8 mouse cellular contexts compared by ENCODE assay signal in genomic region chr3:108855864-108856263, GRCm38 (mm10). TPM values are rescaled to one million over a fixed set of nuclear protein-coding genes. Genes with fewer than 3 reads are reported as not detected.
A peak's percentile ranks its signal among the peaks of the same experiment; 100 is the strongest.
DNase-seq lines count a peak whose midpoint lies in the region; ATAC-seq and TF ChIP-seq lines count a peak whose summit lies in the region.

No protein-coding gene starts in this region.

- no peak for DNase-seq in hindbrain, embryonic 11.5 days (ENCODE audit: low spot score)
- peak; percentile 37 for DNase-seq in right cerebral cortex, adult 18-20 months
- no peak for DNase-seq in right cerebral cortex, adult 2 months (ENCODE audit: low spot score in 2 of 2)
- peak; percentile 37 for DNase-seq in forebrain, postnatal 0 days
- DNase-seq in layer of hippocampus, postnatal 14 days (ENCODE audit: low spot score in 2 of 2) = peak; percentile 30 to 45
- DNase-seq in right cerebral cortex, postnatal 4 days = peak; percentile 24
- DNase-seq in frontal cortex, postnatal 14 days (ENCODE audit: low spot score in 2 of 2) = no peak

- ATAC-seq in hindbrain, embryonic 15.5 days (ENCODE audit: low FRiP score, low read depth) = no peak; the same call in 1 of the 2 replicates
- no peak for ATAC-seq in hindbrain, embryonic 11.5 days (ENCODE audit: low FRiP score)
- 0 out of 2 replicates have a peak, but pooled peaks have one; percentile 7 for ATAC-seq in forebrain, postnatal 0 days

- no peaks in the 10 kb centered on the region for H3K9me3 ChIP-seq in hindbrain, embryonic 15.5 days
- H3K9me3 ChIP-seq in hindbrain, embryonic 11.5 days (ENCODE audit: control insufficient read depth, low read length) = no peaks in the 10 kb centered on the region
- H3K9me3 ChIP-seq in forebrain, postnatal 0 days (ENCODE audit: low read length) = no peaks in the 10 kb centered on the region

- H3K36me3 ChIP-seq in hindbrain, embryonic 15.5 days = no peaks in the 10 kb centered on the region
- H3K36me3 ChIP-seq in hindbrain, embryonic 11.5 days (ENCODE audit: control insufficient read depth, insufficient read depth, low read length) = no peaks in the 10 kb centered on the region
- H3K36me3 ChIP-seq in forebrain, postnatal 0 days (ENCODE audit: insufficient read depth) = no peaks in the 10 kb centered on the region

- H3K27me3 ChIP-seq in hindbrain, embryonic 15.5 days = no peaks in the 10 kb centered on the region
- H3K27me3 ChIP-seq in hindbrain, embryonic 11.5 days (ENCODE audit: control insufficient read depth, insufficient read depth, low read length) = no peaks in the 10 kb centered on the region
- no peaks in the 10 kb centered on the region for H3K27me3 ChIP-seq in forebrain, postnatal 0 days (ENCODE audit: insufficient read depth, low read length)

- WGBS in hindbrain, embryonic 15.5 days = 67% methylated on average over 10 of the region's 10 CpGs
- whole genome bisulfite sequencing in hindbrain, embryonic 11.5 days = 81% methylated on average over 10 of the region's 10 CpGs
- WGBS in forebrain, postnatal 0 days = 52% methylated on average over 10 of the region's 10 CpGs

- H3K4me2 ChIP-seq in hindbrain, embryonic 15.5 days = no peak overlapping the region
- H3K4me2 ChIP-seq in hindbrain, embryonic 11.5 days (replicated peaks; ENCODE audit: low read depth, low read length) = no peak overlapping the region
- H3K4me2 ChIP-seq in forebrain, postnatal 0 days (ENCODE audit: low read depth) = no peak overlapping the region

- peak overlapping the region; percentile 44; the same call in 1 of the 2 replicates for H3K27ac ChIP-seq in hindbrain, embryonic 15.5 days (replicated peaks)
- H3K27ac ChIP-seq in hindbrain, embryonic 11.5 days (ENCODE audit: low read depth, low read length) = no peak overlapping the region
- no peak overlapping the region for H3K27ac ChIP-seq in forebrain, postnatal 0 days (ENCODE audit: low read depth, low read length)

- no peak for TF ChIP-seq CTCF in forebrain, postnatal 0 days (IDR thresholded peaks at IDR 0.05; ENCODE audit: low read depth)

- H3K4me3 ChIP-seq in hindbrain, embryonic 15.5 days = no peak overlapping the region
- no peak overlapping the region for H3K4me3 ChIP-seq in hindbrain, embryonic 11.5 days (ENCODE audit: low read depth, low read length)
- H3K4me3 ChIP-seq in forebrain, postnatal 0 days (ENCODE audit: low read depth, low read length) = no peak overlapping the region

- peaks cover 34% of the 10 kb centered on the region for H3K4me1 ChIP-seq in hindbrain, embryonic 15.5 days (replicated peaks)
- H3K4me1 ChIP-seq in hindbrain, embryonic 11.5 days (replicated peaks; ENCODE audit: control insufficient read depth, insufficient read depth, low read length) = no peaks in the 10 kb centered on the region
- no peaks in the 10 kb centered on the region; the same call in 1 of the 2 replicates for H3K4me1 ChIP-seq in forebrain, postnatal 0 days (ENCODE audit: insufficient read depth)

- no peak overlapping the region for H3K9ac ChIP-seq in hindbrain, embryonic 15.5 days
- H3K9ac ChIP-seq in hindbrain, embryonic 11.5 days (ENCODE audit: low read depth, low read length) = no peak overlapping the region
- no peak overlapping the region for H3K9ac ChIP-seq in forebrain, postnatal 0 days

RNA-seq across cellular contexts. Expression of gene Stxbp3, which starts 15.5 kb away (rescaled TPM):
- 14.5 and 15.5 TPM in 2 replicates for polyA plus RNA-seq in hindbrain, embryonic 15.5 days (2015; fragmentation: Nextera tagmentation; extraction: Ambion mirVana)
- polyA plus RNA-seq in hindbrain, embryonic 11.5 days (2014; fragmentation: Nextera tagmentation; extraction: Ambion mirVana) = 23.2 and 28.1 TPM in 2 replicates
- total RNA-seq in forebrain, postnatal 0 days (2014; rRNA removed) = 9.5 and 9.7 TPM in 2 replicates
- 8.2 and 11.2 TPM in 2 replicates for polyA plus RNA-seq in forebrain, postnatal 0 days (2015; fragmentation: Nextera tagmentation; extraction: Ambion mirVana)
- 10 to 100 TPM; 26.7 to 33.5 TPM for total RNA-seq in layer of hippocampus, postnatal 14 days (2021)

RNA-seq across cellular contexts. Expression of gene Fndc7, which starts 33.9 kb away (rescaled TPM):
- polyA plus RNA-seq in hindbrain, embryonic 15.5 days (2015; fragmentation: Nextera tagmentation; extraction: Ambion mirVana) = 0.05 TPM in 1 of 2 replicates, not detected in the other
- polyA plus RNA-seq in hindbrain, embryonic 11.5 days (2014; fragmentation: Nextera tagmentation; extraction: Ambion mirVana) = 0.28 TPM in 1 of 2 replicates, not detected in the other
- 0.24 TPM in 1 of 2 replicates, not detected in the other for total RNA-seq in forebrain, postnatal 0 days (2014; rRNA removed)
- not detected in 2 replicates for polyA plus RNA-seq in forebrain, postnatal 0 days (2015; fragmentation: Nextera tagmentation; extraction: Ambion mirVana)
- under 1 TPM in 1 of 2 experiments, not detected in 1; 0.12 TPM for total RNA-seq in layer of hippocampus, postnatal 14 days (2021)

RNA-seq across cellular contexts. Expression of gene Prpf38b, which starts 55.7 kb away (rescaled TPM):
- 51.8 and 54.4 TPM in 2 replicates for polyA plus RNA-seq in hindbrain, embryonic 15.5 days (2015; fragmentation: Nextera tagmentation; extraction: Ambion mirVana)
- polyA plus RNA-seq in hindbrain, embryonic 11.5 days (2014; fragmentation: Nextera tagmentation; extraction: Ambion mirVana) = 84.4 and 85.3 TPM in 2 replicates
- total RNA-seq in forebrain, postnatal 0 days (2014; rRNA removed) = 24.9 and 33.4 TPM in 2 replicates
- polyA plus RNA-seq in forebrain, postnatal 0 days (2015; fragmentation: Nextera tagmentation; extraction: Ambion mirVana) = 17.5 and 34.3 TPM in 2 replicates
- 10 to 100 TPM; 46.4 to 52.6 TPM for total RNA-seq in layer of hippocampus, postnatal 14 days (2021)

Comparison
In these comparisons a context has a peak if more than half of its experiments do, and no peak if none do; other contexts are left out.
1. DNase-seq: peak in right cerebral cortex, adult 18-20 months (single experiment), forebrain, postnatal 0 days (single experiment), layer of hippocampus, postnatal 14 days (2 of 2) and right cerebral cortex, postnatal 4 days (single experiment); none in hindbrain, embryonic 11.5 days (single experiment), right cerebral cortex, adult 2 months (0 of 2) and frontal cortex, postnatal 14 days (0 of 2).